In the genomic region with DNA sequence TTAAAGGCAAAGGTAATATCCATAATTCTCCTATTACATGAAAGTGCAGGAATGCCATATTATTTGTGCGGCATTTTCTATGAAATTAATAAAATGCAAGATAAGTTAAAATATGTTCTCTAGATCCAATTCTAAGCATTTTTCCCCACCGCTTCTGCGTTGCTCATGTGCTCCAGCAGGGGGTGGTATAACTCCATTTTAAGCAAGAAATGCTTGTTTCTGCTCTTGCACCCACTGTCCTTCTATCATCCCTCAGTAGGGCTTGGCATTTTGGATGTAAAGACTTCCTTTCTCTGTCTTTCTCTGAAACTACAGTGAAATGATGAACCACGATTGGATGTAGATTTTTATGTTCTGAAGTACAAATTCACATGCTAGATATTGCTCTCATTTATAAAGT, we compare ENCODE assay signal across 9 mouse cellular contexts. TPM values are rescaled to one million over a fixed set of nuclear protein-coding genes. Genes with fewer than 3 reads are reported as not detected.
DNase-seq lines count a peak whose midpoint lies in the region; ATAC-seq and TF ChIP-seq lines count a peak whose summit lies in the region.
"Had no signal": no experiment of that assay in that cellular context is flagged by ENCODE, and none has a peak within 500 bp of the region (broad histone marks: within the 10 kb centered on the region; RNA-seq: fewer than 3 reads in every experiment).

No protein-coding gene starts in this region.

- H3K27me3 ChIP-seq in intestine, postnatal 0 days (replicated peaks; ENCODE audit: control insufficient read depth, insufficient read depth, low read length), result no peaks in the 10 kb centered on the region
- H3K27me3 ChIP-seq in intestine, embryonic 16.5 days (replicated peaks; ENCODE audit: control insufficient read depth, insufficient read depth, low read length), result no peaks in the 10 kb centered on the region; the same call in 1 of the 2 replicates
- H3K27me3 ChIP-seq in midbrain, postnatal 0 days (ENCODE audit: insufficient read depth, low read length), result no peaks in the 10 kb centered on the region

- no peak overlapping the region for H3K4me2 ChIP-seq in intestine, postnatal 0 days (replicated peaks; ENCODE audit: low read depth)
- no peak overlapping the region for H3K4me2 ChIP-seq in intestine, embryonic 16.5 days (ENCODE audit: low read depth, low read length)
- peak overlapping the region; percentile 52 for H3K4me2 ChIP-seq in midbrain, postnatal 0 days (ENCODE audit: low read depth, low read length, poor library complexity, severe bottlenecking)

- no peaks in the 10 kb centered on the region for H3K36me3 ChIP-seq in intestine, postnatal 0 days (ENCODE audit: control insufficient read depth, insufficient read depth)
- H3K36me3 ChIP-seq in intestine, embryonic 16.5 days (ENCODE audit: control insufficient read depth, insufficient read depth, low read length), result no peaks in the 10 kb centered on the region
- no peaks in the 10 kb centered on the region for H3K36me3 ChIP-seq in midbrain, postnatal 0 days (ENCODE audit: insufficient read depth, low read length)

- DNase-seq in NIH3T3 (ENCODE audit: low read depth), result peak; percentile 3
- peak; percentile 70 to 75 for DNase-seq in layer of hippocampus, postnatal 36 days
- peak; percentile 85 for DNase-seq in midbrain, postnatal 0 days (ENCODE audit: low spot score)
- no peak for DNase-seq in urinary bladder, adult 2 months (ENCODE audit: low spot score)

- peak; percentile 80 for TF ChIP-seq CTCF in intestine, postnatal 0 days (IDR thresholded peaks at IDR 0.05; ENCODE audit: low read depth)
- TF ChIP-seq CTCF in midbrain, postnatal 0 days (IDR thresholded peaks at IDR 0.05), result peak; percentile 96

- WGBS in intestine, postnatal 0 days, result 5% methylated on average over 4 of the region's 4 CpGs
- 9% methylated on average over 4 of the region's 4 CpGs for WGBS in intestine, embryonic 16.5 days
- 3% methylated on average over 4 of the region's 4 CpGs for WGBS in midbrain, postnatal 0 days

- no peak for ATAC-seq in intestine, postnatal 0 days
- no peak for ATAC-seq in intestine, embryonic 16.5 days
- ATAC-seq in common myeloid progenitor, adult 5-6 weeks (replicated peaks; ENCODE audit: low read depth, poor library complexity, severe bottlenecking), result peak; percentile 62
- ATAC-seq in granulocyte monocyte progenitor cell, adult 5-6 weeks (replicated peaks; ENCODE audit: poor library complexity, severe bottlenecking), result peak; percentile 68
- ATAC-seq in midbrain, postnatal 0 days (ENCODE audit: low FRiP score), result peak; percentile 59; the same call in 1 of the 2 replicates

- H3K4me3 ChIP-seq in intestine, postnatal 0 days (ENCODE audit: low read depth, low read length), result no peak overlapping the region
- no peak overlapping the region for H3K4me3 ChIP-seq in intestine, embryonic 16.5 days (ENCODE audit: low read length)
- peak overlapping the region; percentile 68 for H3K4me3 ChIP-seq in midbrain, postnatal 0 days (ENCODE audit: low read depth, low read length)

- H3K9me3 ChIP-seq in intestine, postnatal 0 days (ENCODE audit: control insufficient read depth), result no peaks in the 10 kb centered on the region
- H3K9me3 ChIP-seq in intestine, embryonic 16.5 days (ENCODE audit: control insufficient read depth, low read length), result no peaks in the 10 kb centered on the region
- H3K9me3 ChIP-seq in midbrain, postnatal 0 days (ENCODE audit: low read length), result no peaks in the 10 kb centered on the region

- no peak overlapping the region for H3K9ac ChIP-seq in intestine, postnatal 0 days (ENCODE audit: low read depth, low read length)
- no peak overlapping the region for H3K9ac ChIP-seq in intestine, embryonic 16.5 days (ENCODE audit: low read depth, low read length)
- H3K9ac ChIP-seq in midbrain, postnatal 0 days (replicated peaks; ENCODE audit: low read length, poor library complexity, severe bottlenecking), result peak overlapping the region; percentile 61

- no peak overlapping the region for H3K27ac ChIP-seq in intestine, postnatal 0 days (ENCODE audit: low read depth, low read length)
- H3K27ac ChIP-seq in intestine, embryonic 16.5 days (ENCODE audit: low read length), result no peak overlapping the region
- H3K27ac ChIP-seq in midbrain, postnatal 0 days (ENCODE audit: low read depth, low read length), result peak overlapping the region; percentile 86
- H3K27ac ChIP-seq: macrophage had no signal

- no peaks in the 10 kb centered on the region for H3K4me1 ChIP-seq in intestine, postnatal 0 days (replicated peaks; ENCODE audit: control insufficient read depth, insufficient read depth, low read length)
- peaks cover 3% of the 10 kb centered on the region; the same call in 1 of the 2 replicates for H3K4me1 ChIP-seq in intestine, embryonic 16.5 days (ENCODE audit: control insufficient read depth, insufficient read depth, low read length)
- H3K4me1 ChIP-seq in midbrain, postnatal 0 days (ENCODE audit: insufficient read depth, low read length), result peaks cover 4% of the 10 kb centered on the region; the same call in 1 of the 2 replicates

RNA-seq across cellular contexts. Expression of a gene that starts 1.5 kb away (rescaled TPM):
- 1.5 and 1.7 TPM in 2 replicates for polyA plus RNA-seq in intestine, postnatal 0 days (2015; fragmentation: Nextera tagmentation; extraction: Ambion mirVana)
- polyA plus RNA-seq in intestine, embryonic 16.5 days (2015; fragmentation: Nextera tagmentation; extraction: Ambion mirVana), result 2.3 and 2.5 TPM in 2 replicates
- total RNA-seq in common myeloid progenitor, adult 5-6 weeks (2017), result not detected in 2 replicates
- not detected in 2 replicates for total RNA-seq in granulocyte monocyte progenitor cell, adult 5-6 weeks (2014; fragmentation: Nextera tagmentation)
- not detected in 2 replicates for total RNA-seq in granulocyte monocyte progenitor cell, adult 5-6 weeks (2017)
- 10 to 100 TPM; 51.3 to 52.0 TPM for total RNA-seq in layer of hippocampus, postnatal 36 days (2021)
- 87.1 and 101 TPM in 2 replicates for total RNA-seq in midbrain, postnatal 0 days (2014; rRNA removed)
- polyA plus RNA-seq in midbrain, postnatal 0 days (2015; fragmentation: Nextera tagmentation; extraction: Ambion mirVana), result 24.3 and 29.3 TPM in 2 replicates
- 0.08 and 0.09 TPM in 2 replicates for polyA plus RNA-seq in urinary bladder, adult 2 months (2012; rRNA removed)

Comparison
In these comparisons a context has a peak if more than half of its experiments do, and no peak if none do; other contexts are left out.
1. ATAC-seq: peak in common myeloid progenitor, adult 5-6 weeks (single experiment), granulocyte monocyte progenitor cell, adult 5-6 weeks (single experiment) and midbrain, postnatal 0 days (single experiment); none in intestine, postnatal 0 days (single experiment) and intestine, embryonic 16.5 days (single experiment).
2. RNA of a gene that starts 1.5 kb away (total RNA-seq): 87.1 to 101 TPM in midbrain, postnatal 0 days and 51.3 to 52.0 TPM in layer of hippocampus, postnatal 36 days; not detected in common myeloid progenitor, adult 5-6 weeks and not detected in granulocyte monocyte progenitor cell, adult 5-6 weeks; every median in the first group is over 10 times any median in the second.